Mouse (Mus musculus): ENCODE data around the gene Tmem50b.

DNA sequence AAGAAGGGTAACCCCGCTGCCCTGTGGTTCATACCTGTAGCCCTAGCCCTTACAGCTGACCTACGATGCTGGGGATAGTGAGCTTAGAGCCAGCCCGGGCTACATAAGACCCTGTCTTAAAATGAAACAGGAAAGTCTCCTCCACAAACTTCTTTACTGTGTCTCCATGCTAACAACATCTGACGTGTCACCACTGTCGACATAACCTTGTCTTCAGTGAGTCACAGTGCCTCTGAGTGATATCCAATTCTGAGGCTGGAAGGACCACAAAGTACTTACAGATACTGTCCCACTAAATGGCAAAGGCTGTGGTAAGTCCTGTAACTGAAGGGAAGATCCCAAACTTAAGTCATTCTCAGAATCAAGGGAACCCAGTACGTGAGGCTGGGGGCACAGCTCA is 11.4 kb downstream of the Tmem50b start:
- TF ChIP-seq CTCF (IDR thresholded peaks at IDR 0.05; ENCODE audit: insufficient read depth, low read length) (no peak), POLR2A (IDR thresholded peaks at IDR 0.05; ENCODE audit: borderline replicate concordance, extremely low read depth, low read depth, low read length) (no peak)
